Mouse (Mus musculus) gonadal fat pad, adult 2 months (tissue): Measurements from ENCODE around the gene Hoxa10. TPM values are rescaled to one million over a fixed set of nuclear protein-coding genes. Genes with fewer than 3 reads are reported as not detected.

Experiments used
- DNase-seq: peaks from one replicate; pipeline ENCODE4 v3.0.0-alpha.2; 2012; ENCODE audit warnings: low read depth
- polyA plus RNA-seq: library from polyadenylated mRNA; depleted of rRNA; stranded (reverse); fragments of >200 nt; gene quantifications from 2 replicates; pipeline ENCODE4 v1.2.3, GENCODE M21; 2012

Gene Hoxa10
- polyA plus RNA-seq, 1 experiment: 5.0 TPM

GRCm38 (mm10) chr6:52204050-52204752, 36.5 kb downstream of the Hoxa10 start, which contains the start of gene Hoxa5:
Gene Hoxa5, minus strand, starts transcription at chr6:52204587.
- DNase-seq: no peak

GRCm38 (mm10) chr6:52203371-52204049, 37.1 kb downstream of the Hoxa10 start:
- no peak for DNase-seq

- DNase-seq: no peak
Measured at GRCm38 (mm10) chr6:52203121-52203370, 37.6 kb downstream of the Hoxa10 start.

- DNase-seq: no peak
Measured at GRCm38 (mm10) chr6:52202362-52203120, 38.1 kb downstream of the Hoxa10 start.

- DNase-seq: no peak
Measured at GRCm38 (mm10) chr6:52201269-52201668, 39.4 kb downstream of the Hoxa10 start.

- DNase-seq: no peak
Measured at GRCm38 (mm10) chr6:52200751-52201250, 39.9 kb downstream of the Hoxa10 start.

GRCm38 (mm10) chr6:52200073-52200750, 40.4 kb downstream of the Hoxa10 start:
- DNase-seq: no peak

- no peak for DNase-seq
Measured at GRCm38 (mm10) chr6:52197271-52197670, 43.4 kb downstream of the Hoxa10 start.

- no peak for DNase-seq
Measured at GRCm38 (mm10) chr6:52196811-52197210, 43.8 kb downstream of the Hoxa10 start.

- DNase-seq: no peak
Measured at GRCm38 (mm10) chr6:52194690-52195089, 46.0 kb downstream of the Hoxa10 start.

GRCm38 (mm10) chr6:52191860-52192550, 48.6 kb downstream of the Hoxa10 start:
- no peak for DNase-seq

- no peak for DNase-seq
Measured at GRCm38 (mm10) chr6:52190906-52191810, 49.5 kb downstream of the Hoxa10 start, which contains the start of gene Hoxa4. Gene Hoxa4, minus strand, starts transcription at chr6:52191753.

GRCm38 (mm10) chr6:52190410-52190809, 50.2 kb downstream of the Hoxa10 start:
- DNase-seq: no peak

- DNase-seq: no peak
Measured at GRCm38 (mm10) chr6:52189909-52190308, 50.7 kb downstream of the Hoxa10 start.

- no peak for DNase-seq
Measured at GRCm38 (mm10) chr6:52189172-52189591, 51.5 kb downstream of the Hoxa10 start.

GRCm38 (mm10) chr6:52186500-52186899, 54.2 kb downstream of the Hoxa10 start:
- DNase-seq: no peak

GRCm38 (mm10) chr6:52185834-52186233, 54.8 kb downstream of the Hoxa10 start:
- DNase-seq: no peak

GRCm38 (mm10) chr6:52185222-52185621, 55.4 kb downstream of the Hoxa10 start:
- DNase-seq: no peak

- DNase-seq: no peak
Measured at GRCm38 (mm10) chr6:52184668-52185067, 56.0 kb downstream of the Hoxa10 start.
